ENCODE assay signal across 26 mouse cellular contexts in the genomic region with DNA sequence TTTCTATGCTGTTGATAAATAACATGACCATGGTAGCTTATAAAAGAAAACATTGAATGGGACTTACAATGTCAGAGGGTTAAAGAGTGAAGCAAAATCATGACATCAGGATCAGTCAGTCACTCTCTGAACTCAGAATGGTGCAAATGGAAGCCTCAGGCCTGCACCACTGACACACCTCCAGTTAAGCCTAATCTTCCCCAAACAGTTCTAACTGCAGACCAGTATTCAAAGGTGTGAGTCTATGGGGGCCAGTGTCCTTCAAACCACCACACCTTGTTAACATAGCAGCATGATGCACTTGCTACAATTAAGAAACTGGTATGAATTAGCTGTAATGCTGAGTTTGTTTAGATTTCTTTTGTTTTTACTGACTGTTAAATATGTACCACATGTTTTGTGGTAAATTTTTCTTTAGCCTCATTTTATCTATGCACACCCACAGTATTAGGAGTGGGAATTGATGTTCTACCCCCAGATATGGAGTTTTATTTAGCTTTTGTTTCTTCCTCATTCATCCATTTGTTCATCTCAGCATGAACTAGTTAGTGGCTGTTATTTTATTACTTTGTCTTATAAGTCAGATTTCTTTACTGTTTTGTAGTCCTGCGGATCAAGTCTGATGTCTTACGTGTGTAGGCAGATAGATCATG. TPM values are rescaled to one million over a fixed set of nuclear protein-coding genes. Genes with fewer than 3 reads are reported as not detected.
A peak's percentile ranks its signal among the peaks of the same experiment; 100 is the strongest.
DNase-seq lines count a peak whose midpoint lies in the region; ATAC-seq and TF ChIP-seq lines count a peak whose summit lies in the region.
"Had no signal": no experiment of that assay in that cellular context is flagged by ENCODE, and none has a peak within 500 bp of the region (broad histone marks: within the 10 kb centered on the region; RNA-seq: fewer than 3 reads in every experiment).

No protein-coding gene starts in this region.

- peak; percentile 75; the same call in 1 of the 2 replicates for ATAC-seq in stomach, embryonic 15.5 days (ENCODE audit: insufficient read depth, low FRiP score, low read depth)
- no peak for ATAC-seq in stomach, postnatal 0 days (ENCODE audit: low FRiP score, low TSS enrichment)
- peak; percentile 71 for ATAC-seq in liver, embryonic 12.5 days
- ATAC-seq in liver, embryonic 16.5 days (ENCODE audit: low read depth) = peak; percentile 53
- ATAC-seq: forebrain, embryonic 14.5 days; hindbrain, postnatal 0 days had no signal

- DNase-seq in stomach, postnatal 0 days (ENCODE audit: low spot score) = no peak
- DNase-seq in gastrocnemius, postnatal 14 days = no peak
- DNase-seq in adrenal gland, postnatal 4 days (ENCODE audit: low spot score in 2 of 2) = no peak
- DNase-seq in gastrocnemius, adult 8-10 months (ENCODE audit: low spot score in 2 of 2) = no peak
- DNase-seq: adrenal gland, adult 8-10 months; adrenal gland, postnatal 36 days; cerebellum, adult 11-12 months; cerebellum, adult 9-10 months; cerebellum, postnatal 25 days; gastrocnemius, postnatal 10 days; heart, postnatal 14 days had no signal

- H3K9ac ChIP-seq in stomach, embryonic 15.5 days = no peak overlapping the region
- H3K9ac ChIP-seq in stomach, postnatal 0 days (ENCODE audit: low read length) = no peak overlapping the region
- no peak overlapping the region for H3K9ac ChIP-seq in liver, embryonic 12.5 days
- H3K9ac ChIP-seq in liver, embryonic 16.5 days (ENCODE audit: low read depth, low read length) = no peak overlapping the region
- H3K9ac ChIP-seq: embryonic facial prominence, embryonic 13.5 days; heart, embryonic 15.5 days; hindbrain, embryonic 13.5 days had no signal

- no peaks in the 10 kb centered on the region for H3K9me3 ChIP-seq in stomach, embryonic 15.5 days
- H3K9me3 ChIP-seq in stomach, postnatal 0 days (ENCODE audit: control insufficient read depth, low read length) = no peaks in the 10 kb centered on the region
- no peaks in the 10 kb centered on the region for H3K9me3 ChIP-seq in liver, embryonic 12.5 days (replicated peaks)
- H3K9me3 ChIP-seq in liver, embryonic 16.5 days (replicated peaks; ENCODE audit: control insufficient read depth, low read length) = no peaks in the 10 kb centered on the region
- H3K9me3 ChIP-seq: embryonic facial prominence, embryonic 13.5 days; forebrain, embryonic 10.5 days; heart, embryonic 15.5 days; hindbrain, embryonic 13.5 days had no signal

- no peak for TF ChIP-seq CTCF in stomach, postnatal 0 days (IDR thresholded peaks at IDR 0.05; ENCODE audit: low read depth)

- H3K27ac ChIP-seq in stomach, embryonic 15.5 days = no peak overlapping the region
- H3K27ac ChIP-seq in stomach, postnatal 0 days (replicated peaks) = no peak overlapping the region
- peak overlapping the region; percentile 69 for H3K27ac ChIP-seq in liver, embryonic 12.5 days
- H3K27ac ChIP-seq in liver, embryonic 16.5 days (ENCODE audit: low read length) = peak overlapping the region; percentile 25; the same call in 1 of the 2 replicates
- H3K27ac ChIP-seq: embryonic facial prominence, embryonic 13.5 days; forebrain, embryonic 10.5 days; heart, embryonic 15.5 days; hindbrain, embryonic 13.5 days; hindbrain, postnatal 0 days had no signal

- 93% methylated on average over 2 of the region's 2 CpGs for WGBS in stomach, embryonic 15.5 days
- 87% methylated on average over 2 of the region's 2 CpGs for WGBS in stomach, postnatal 0 days
- 87% methylated on average over 2 of the region's 2 CpGs for WGBS in liver, embryonic 12.5 days (ENCODE audit: insufficient replicate concordance)
- 89% methylated on average over 2 of the region's 2 CpGs for WGBS in liver, embryonic 16.5 days (ENCODE audit: insufficient replicate concordance)

- H3K4me1 ChIP-seq in stomach, embryonic 15.5 days = no peaks in the 10 kb centered on the region
- H3K4me1 ChIP-seq in stomach, postnatal 0 days (replicated peaks; ENCODE audit: control insufficient read depth, insufficient read depth) = no peaks in the 10 kb centered on the region
- H3K4me1 ChIP-seq in liver, embryonic 12.5 days = peaks cover 58% of the 10 kb centered on the region
- H3K4me1 ChIP-seq in liver, embryonic 16.5 days (ENCODE audit: control insufficient read depth, low read depth, low read length) = peaks cover 48% of the 10 kb centered on the region
- H3K4me1 ChIP-seq: embryonic facial prominence, embryonic 13.5 days; forebrain, embryonic 10.5 days; hindbrain, embryonic 13.5 days had no signal

- no peak for TF ChIP-seq EP300 in stomach, postnatal 0 days (optimal IDR thresholded peaks at IDR 0.05)

- intact Hi-C loops in gastrocnemius, postnatal 14 days (cut with DNase I; ENCODE audit: low total_unique reads) = no loop called here

- no peaks in the 10 kb centered on the region for H3K27me3 ChIP-seq in stomach, embryonic 15.5 days (replicated peaks)
- no peaks in the 10 kb centered on the region for H3K27me3 ChIP-seq in stomach, postnatal 0 days (ENCODE audit: control insufficient read depth, insufficient read depth, low read length)
- no peaks in the 10 kb centered on the region for H3K27me3 ChIP-seq in liver, embryonic 12.5 days (replicated peaks)
- H3K27me3 ChIP-seq in liver, embryonic 16.5 days (ENCODE audit: control insufficient read depth, insufficient read depth, low read depth, low read length) = no peaks in the 10 kb centered on the region
- H3K27me3 ChIP-seq: embryonic facial prominence, embryonic 13.5 days; heart, embryonic 15.5 days; hindbrain, embryonic 13.5 days had no signal

- H3K4me2 ChIP-seq in stomach, embryonic 15.5 days = no peak overlapping the region
- H3K4me2 ChIP-seq in stomach, postnatal 0 days (replicated peaks; ENCODE audit: low read depth) = no peak overlapping the region
- peak overlapping the region; percentile 23; the same call in 1 of the 2 replicates for H3K4me2 ChIP-seq in liver, embryonic 12.5 days
- H3K4me2 ChIP-seq in liver, embryonic 16.5 days (ENCODE audit: low read depth, low read length) = no peak overlapping the region
- H3K4me2 ChIP-seq: embryonic facial prominence, embryonic 13.5 days; heart, embryonic 11.5 days; heart, embryonic 15.5 days; hindbrain, embryonic 13.5 days had no signal

- no peak overlapping the region for H3K4me3 ChIP-seq in stomach, embryonic 15.5 days (replicated peaks)
- no peak overlapping the region for H3K4me3 ChIP-seq in stomach, postnatal 0 days (ENCODE audit: low read depth, low read length)
- H3K4me3 ChIP-seq in liver, embryonic 12.5 days = no peak overlapping the region
- no peak overlapping the region for H3K4me3 ChIP-seq in liver, embryonic 16.5 days (ENCODE audit: low read depth, low read length)
- H3K4me3 ChIP-seq: embryonic facial prominence, embryonic 13.5 days; forebrain, embryonic 10.5 days; heart, embryonic 15.5 days; hindbrain, embryonic 13.5 days had no signal

- peaks cover 11% of the 10 kb centered on the region; the same call in 1 of the 2 replicates for H3K36me3 ChIP-seq in stomach, embryonic 15.5 days
- H3K36me3 ChIP-seq in stomach, postnatal 0 days (ENCODE audit: control insufficient read depth, insufficient read depth, low read length) = peaks cover 5% of the 10 kb centered on the region
- H3K36me3 ChIP-seq in liver, embryonic 12.5 days = peaks cover 23% of the 10 kb centered on the region
- H3K36me3 ChIP-seq in liver, embryonic 16.5 days (ENCODE audit: control insufficient read depth, insufficient read depth) = peaks cover 14% of the 10 kb centered on the region

RNA-seq across cellular contexts. Expression of a gene that starts 16.9 kb away (rescaled TPM):
- 32.5 and 33.1 TPM in 2 replicates for polyA plus RNA-seq in stomach, embryonic 15.5 days (2015; fragmentation: Nextera tagmentation; extraction: Ambion mirVana)
- 15.6 and 17.7 TPM in 2 replicates for polyA plus RNA-seq in stomach, postnatal 0 days (2015; fragmentation: Nextera tagmentation; extraction: Ambion mirVana)
- polyA plus RNA-seq in liver, embryonic 12.5 days (2016; fragmentation: Nextera tagmentation; extraction: Ambion mirVana) = 28.5 and 28.8 TPM in 2 replicates
- polyA plus RNA-seq in liver, embryonic 16.5 days (2015; fragmentation: Nextera tagmentation; extraction: Ambion mirVana) = 13.1 and 14.7 TPM in 2 replicates
- 10 to 100 TPM; 40.3 to 40.9 TPM for total RNA-seq in gastrocnemius, postnatal 14 days (2021)
- total RNA-seq in adrenal gland, postnatal 4 days (2021) = 10 to 100 TPM; 42.2 to 47.5 TPM
- 10 to 100 TPM; 53.3 to 62.9 (median 54.8) TPM for total RNA-seq in gastrocnemius, adult 8-10 months (2022)

RNA-seq across cellular contexts. Expression of a gene that starts 17.0 kb away (rescaled TPM):
- 128 and 132 TPM in 2 replicates for polyA plus RNA-seq in stomach, embryonic 15.5 days (2015; fragmentation: Nextera tagmentation; extraction: Ambion mirVana)
- polyA plus RNA-seq in stomach, postnatal 0 days (2015; fragmentation: Nextera tagmentation; extraction: Ambion mirVana) = 116 and 119 TPM in 2 replicates
- 82.7 and 86.3 TPM in 2 replicates for polyA plus RNA-seq in liver, embryonic 12.5 days (2016; fragmentation: Nextera tagmentation; extraction: Ambion mirVana)
- 52.9 and 61.3 TPM in 2 replicates for polyA plus RNA-seq in liver, embryonic 16.5 days (2015; fragmentation: Nextera tagmentation; extraction: Ambion mirVana)
- 10 to 100 TPM; 36.4 to 39.5 TPM for total RNA-seq in gastrocnemius, postnatal 14 days (2021)
- 10 to 100 TPM; 90.4 to 95.2 TPM for total RNA-seq in adrenal gland, postnatal 4 days (2021)
- 10 to 100 TPM; 30.9 to 38.3 (median 35.5) TPM for total RNA-seq in gastrocnemius, adult 8-10 months (2022)

RNA-seq across cellular contexts. Expression of a gene that starts 57.1 kb away (rescaled TPM):
- not detected in 2 replicates for polyA plus RNA-seq in stomach, embryonic 15.5 days (2015; fragmentation: Nextera tagmentation; extraction: Ambion mirVana)
- polyA plus RNA-seq in stomach, postnatal 0 days (2015; fragmentation: Nextera tagmentation; extraction: Ambion mirVana) = 298 and 319 TPM in 2 replicates
- polyA plus RNA-seq in liver, embryonic 12.5 days (2016; fragmentation: Nextera tagmentation; extraction: Ambion mirVana) = not detected in 2 replicates
- not detected in 2 replicates for polyA plus RNA-seq in liver, embryonic 16.5 days (2015; fragmentation: Nextera tagmentation; extraction: Ambion mirVana)
- total RNA-seq in gastrocnemius, postnatal 14 days (2021) = not detected
- total RNA-seq in adrenal gland, postnatal 4 days (2021) = not detected
- not detected for total RNA-seq in gastrocnemius, adult 8-10 months (2022)
- total RNA-seq: adrenal gland, adult 8-10 months; adrenal gland, postnatal 36 days; ES-E14; gastrocnemius, postnatal 10 days; heart, postnatal 14 days; hematopoietic stem cell, adult 5-6 weeks; hindbrain, postnatal 0 days had no signal
- polyA plus RNA-seq: brain, embryonic 14.5 days; cortical plate, adult 2 months; embryonic facial prominence, embryonic 13.5 days; forebrain, embryonic 10.5 days; forebrain, embryonic 14.5 days; heart, embryonic 11.5 days; heart, embryonic 15.5 days; hindbrain, embryonic 13.5 days; hindbrain, postnatal 0 days; intestine, embryonic 14.5 days had no signal

Comparison
In these comparisons a context has a peak if more than half of its experiments do, and no peak if none do; other contexts are left out.
1. RNA of a gene that starts 57.1 kb away (polyA plus RNA-seq): 298 to 319 TPM in stomach, postnatal 0 days; not detected in liver, embryonic 12.5 days, not detected in stomach, embryonic 15.5 days and not detected in liver, embryonic 16.5 days; every median in the first group is over 100 times any median in the second.
2. H3K27ac ChIP-seq: peak in liver, embryonic 12.5 days (single experiment) and liver, embryonic 16.5 days (single experiment); none in stomach, embryonic 15.5 days (single experiment) and stomach, postnatal 0 days (single experiment).